Mouse (Mus musculus) midbrain, postnatal 0 days (tissue): ENCODE results near the gene Smarca2. TPM values are rescaled to one million over a fixed set of nuclear protein-coding genes. Genes with fewer than 3 reads are reported as not detected.
A peak's percentile ranks its signal among the peaks of the same experiment; 100 is the strongest.

ENCODE experiments used
- ATAC-seq: fragments of 200-750 bp; cut with Nextera tagmentation; 2 replicates; pipeline ENCODE4 v1.8.0; 2017; ENCODE audit warnings: moderate number of reproducible peaks, mild to moderate bottlenecking, moderate TSS enrichment, moderate library complexity; ENCODE audit not compliant: low FRiP score
- DNase-seq: peaks from one replicate; pipeline ENCODE4 v3.0.0-alpha.2; 2015; ENCODE audit warnings: low spot score
- H3K27ac ChIP-seq: fragments of 300-500 bp; sonication (generic); 2 replicates; pipeline ENCODE4 v1.5.1; 2014; ENCODE audit warnings: low read depth, mild to moderate bottlenecking, low read length, mixed read lengths
- H3K27me3 ChIP-seq: fragments of 300-500 bp; sonication (generic); 2 replicates; pipeline ENCODE4 v1.6.1; 2014; ENCODE audit warnings: low read length, control low read depth, mixed read lengths; ENCODE audit not compliant: insufficient read depth
- H3K36me3 ChIP-seq: fragments of 300-500 bp; sonication (generic); 2 replicates; pipeline ENCODE4 v1.6.1; 2014; ENCODE audit warnings: low read length, control low read depth, mixed read lengths; ENCODE audit not compliant: insufficient read depth
- H3K4me1 ChIP-seq: fragments of 300-500 bp; sonication (generic); 2 replicates; pipeline ENCODE4 v1.6.1; 2014; ENCODE audit warnings: mild to moderate bottlenecking, control low read depth, antibody characterized with exemption, low read length, mixed read lengths; ENCODE audit not compliant: insufficient read depth
- H3K4me2 ChIP-seq: fragments of 300-500 bp; sonication (generic); 2 replicates; pipeline ENCODE4 v1.6.1; 2014; ENCODE audit warnings: low read depth, mild to moderate bottlenecking, low read length, mixed read lengths; ENCODE audit not compliant: poor library complexity, severe bottlenecking
- H3K4me3 ChIP-seq: fragments of 300-500 bp; sonication (generic); 2 replicates; pipeline ENCODE4 v1.5.1; 2014; ENCODE audit warnings: low read depth, mild to moderate bottlenecking, low read length, moderate library complexity
- H3K9ac ChIP-seq: fragments of 300-500 bp; sonication (generic); replicated peaks from 2 replicates; pipeline ENCODE4 v1.6.1; 2014; ENCODE audit warnings: mild to moderate bottlenecking, low read length, moderate library complexity, mixed read lengths; ENCODE audit not compliant: poor library complexity, severe bottlenecking
- H3K9me3 ChIP-seq: fragments of 300-500 bp; sonication (generic); 2 replicates; pipeline ENCODE4 v1.6.1; 2016; ENCODE audit warnings: low read length, control low read depth
- CTCF ChIP-seq: IDR thresholded peaks from 2 replicates; pipeline ENCODE4 v1.5.1; 2016; ENCODE audit warnings: antibody characterized with exemption, mild to moderate bottlenecking
- WGBS: fragments of 180-500 bp; shearing (Covaris S2); extraction: QIAGEN DNeasy Blood & Tissue Kit; methylation state at CpG from one replicate; pipeline ENCODE4 v1.1.7; 2014; 5-methylcytosine and 5-hydroxymethylcytosine counted together
- polyA plus RNA-seq: library from polyadenylated mRNA; unstranded; fragments of >200 nt; fragmentation: Nextera tagmentation; extraction: Ambion mirVana; gene quantifications from 2 replicates; pipeline ENCODE4 v1.2.1, GENCODE M21; 2015
- total RNA-seq: library from RNA; depleted of rRNA; stranded (reverse); fragments of >200 nt; gene quantifications from 2 replicates; pipeline ENCODE4 v1.2.3, GENCODE M21; 2014

The Smarca2 gene
- total and polyA plus RNA-seq, 2 experiments from 2014 or later: 138 to 146 TPM

DNA sequence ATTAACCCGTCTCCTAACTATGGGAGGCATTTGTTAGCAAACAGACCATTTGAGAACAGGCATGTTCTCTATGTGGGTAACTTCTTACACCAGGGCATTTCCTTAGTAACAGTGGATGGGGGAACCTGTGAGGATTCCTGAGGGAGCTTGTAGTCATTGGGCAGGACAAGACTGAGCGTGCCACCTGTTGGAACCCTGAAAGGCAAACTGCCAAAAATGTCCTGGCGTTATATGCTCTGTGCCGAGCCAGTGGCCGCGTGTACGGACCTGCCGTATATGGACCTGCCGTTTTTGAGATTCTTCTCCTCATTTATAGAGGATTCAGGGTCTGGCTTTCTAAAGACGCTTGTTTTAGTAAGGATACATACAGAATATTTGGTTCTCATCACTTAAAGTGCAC, 141.4 kb downstream of the Smarca2 start:
- WGBS: 86% methylated on average over 10 of the region's 10 CpGs
- no peak for TF ChIP-seq CTCF
- Histone ChIP-seq H3K27me3 (no peaks in the 10 kb centered on the region), H3K9ac (no peak overlapping the region), H3K27ac (peak overlapping the region; percentile 97), H3K4me2 (no peak overlapping the region), H3K9me3 (no peaks in the 10 kb centered on the region), H3K4me1 (peaks cover 5% of the 10 kb centered on the region; the same call in 1 of the 2 replicates), H3K4me3 (no peak overlapping the region), H3K36me3 (no peaks in the 10 kb centered on the region)
- DNase-seq (no peak), ATAC-seq (no peak)

DNA sequence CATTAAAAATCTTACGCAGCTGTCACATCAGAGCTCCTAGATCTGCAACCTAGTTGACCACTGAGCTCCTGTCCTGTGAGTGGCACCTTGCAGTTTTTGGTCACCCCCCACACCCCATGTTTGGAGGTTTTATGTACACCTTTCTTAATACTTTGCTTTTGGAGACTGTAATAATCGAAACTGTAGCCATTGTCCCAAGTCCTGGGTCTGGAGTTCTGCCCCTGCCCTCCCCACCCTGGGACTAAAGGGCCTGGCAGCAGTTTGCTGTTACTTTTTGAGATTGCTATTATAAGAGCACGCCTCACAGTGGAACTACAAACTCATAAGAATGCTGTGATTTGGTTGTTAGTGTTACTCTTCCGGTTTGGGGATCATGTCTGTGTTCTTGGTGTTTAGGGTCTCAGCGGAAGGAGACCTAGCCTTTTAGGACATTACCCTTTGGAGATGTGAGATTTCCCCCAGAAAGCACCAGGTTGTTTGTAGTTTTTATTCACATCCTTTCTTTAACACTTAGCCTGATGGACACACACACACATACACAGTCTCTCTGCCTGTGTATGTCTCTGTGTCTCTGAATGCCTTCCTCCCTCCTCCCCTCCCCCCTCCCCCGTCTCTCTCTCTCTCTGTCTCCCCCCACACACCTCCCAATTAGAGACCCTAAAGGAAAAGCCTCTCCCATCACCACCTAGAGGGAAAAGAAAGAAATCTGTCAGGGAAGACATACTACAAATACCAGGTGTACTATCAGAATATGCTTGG, 142.0 kb downstream of the Smarca2 start:
- H3K4me2 ChIP-seq: peak overlapping the region; percentile 66
- H3K9ac ChIP-seq: peak overlapping the region; percentile 70
- H3K36me3 ChIP-seq: no peaks in the 10 kb centered on the region
- no peaks in the 10 kb centered on the region for H3K27me3 ChIP-seq
- peaks cover 6% of the 10 kb centered on the region; the same call in 1 of the 2 replicates for H3K4me1 ChIP-seq
- WGBS: 37% methylated on average over 6 of the region's 6 CpGs
- H3K9me3 ChIP-seq: no peaks in the 10 kb centered on the region
- peak overlapping the region; percentile 97 for H3K27ac ChIP-seq
- 0 out of 2 replicates have a peak, but pooled peaks have one; percentile 5 for ATAC-seq
- peak overlapping the region; percentile 45 for H3K4me3 ChIP-seq
- no peak for TF ChIP-seq CTCF
- DNase-seq: no peak

DNA sequence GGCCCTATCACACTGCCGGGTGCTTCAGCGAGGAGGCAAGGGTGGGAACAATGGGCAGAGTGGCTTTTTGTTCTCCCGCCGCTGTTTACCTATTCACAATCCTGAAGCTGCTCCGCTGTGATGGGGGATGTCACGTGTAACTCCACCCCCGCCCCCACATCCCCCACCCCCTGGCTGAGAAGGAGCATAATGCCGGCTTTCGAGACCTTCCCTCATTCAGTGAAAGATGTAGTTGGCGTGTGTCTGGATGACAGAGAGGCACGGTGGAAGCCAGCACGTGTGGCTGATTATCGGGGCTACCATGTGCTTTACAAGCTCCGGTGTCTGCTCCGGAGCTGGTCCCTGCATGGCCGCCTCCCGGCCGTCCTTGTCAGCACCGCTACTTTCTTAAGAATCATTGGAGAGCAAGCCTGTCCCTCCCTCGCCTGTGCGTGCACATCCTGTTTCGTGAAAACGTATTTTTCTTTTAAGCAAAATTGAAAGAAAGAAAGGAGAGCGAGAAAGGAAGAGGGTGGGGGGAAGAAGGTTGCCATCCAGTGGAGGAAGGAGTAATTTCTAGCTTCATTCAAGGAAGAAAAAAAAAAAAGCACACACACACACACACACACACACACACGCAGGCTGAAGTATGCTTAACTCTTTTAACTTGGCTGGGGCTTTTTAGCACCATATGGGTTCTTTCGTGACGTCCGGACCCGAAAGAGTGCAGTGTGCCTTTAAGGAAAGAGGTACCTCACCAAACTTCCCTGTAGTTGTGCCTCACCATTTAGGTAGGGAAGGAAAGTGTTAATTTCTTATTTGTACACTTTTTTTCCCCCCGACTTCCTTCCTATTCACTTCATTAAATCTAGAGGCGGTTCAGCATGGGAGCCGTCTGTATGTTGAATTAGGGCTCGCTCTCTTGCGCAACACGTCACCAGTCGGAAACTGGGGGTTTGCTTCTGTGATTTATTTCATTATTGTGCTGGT, 143.0 kb downstream of the Smarca2 start:
- WGBS: under 1% methylated on average over 35 of the region's 36 CpGs
- H3K27me3 ChIP-seq: no peaks in the 10 kb centered on the region
- peak overlapping the region; percentile 45 for H3K4me3 ChIP-seq
- ATAC-seq: peak; percentile 88
- peaks cover 13% of the 10 kb centered on the region; the same call in 1 of the 2 replicates for H3K4me1 ChIP-seq
- H3K27ac ChIP-seq: peak overlapping the region; percentile 97
- H3K9ac ChIP-seq: peak overlapping the region; percentile 70
- H3K9me3 ChIP-seq: no peaks in the 10 kb centered on the region
- TF ChIP-seq CTCF: peak; percentile 77
- no peaks in the 10 kb centered on the region for H3K36me3 ChIP-seq
- H3K4me2 ChIP-seq: peak overlapping the region; percentile 66
- peak; percentile 93 for DNase-seq

DNA sequence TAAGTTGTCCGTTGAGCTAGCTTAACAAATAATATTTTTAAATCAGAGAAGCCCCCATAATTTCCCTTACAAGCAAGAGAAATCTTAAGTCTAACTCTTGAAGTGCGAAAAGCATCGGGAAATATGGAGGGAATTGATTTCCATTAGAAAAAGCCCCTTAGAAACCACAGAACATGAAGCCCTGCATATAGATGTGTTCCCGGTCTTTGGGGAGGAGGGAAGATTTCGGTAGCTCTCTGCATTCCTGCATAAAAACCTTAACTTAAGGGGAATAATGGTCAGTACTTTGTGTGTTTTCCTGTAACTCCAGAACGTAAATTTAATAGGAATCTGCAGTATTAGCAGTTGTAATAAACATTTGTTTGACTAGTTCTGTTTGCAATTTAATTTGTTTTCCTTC, 143.8 kb downstream of the Smarca2 start:
- WGBS: under 1% methylated on average over 6 of the region's 6 CpGs
- H3K4me2 ChIP-seq: peak overlapping the region; percentile 66
- no peaks in the 10 kb centered on the region for H3K9me3 ChIP-seq
- H3K4me3 ChIP-seq: peak overlapping the region; percentile 45
- peak; percentile 46 for DNase-seq
- H3K36me3 ChIP-seq: no peaks in the 10 kb centered on the region
- no peak for TF ChIP-seq CTCF
- peak overlapping the region; percentile 97 for H3K27ac ChIP-seq
- H3K4me1 ChIP-seq: peaks cover 13% of the 10 kb centered on the region; the same call in 1 of the 2 replicates
- H3K9ac ChIP-seq: peak overlapping the region; percentile 70
- no peak for ATAC-seq
- no peaks in the 10 kb centered on the region for H3K27me3 ChIP-seq

DNA sequence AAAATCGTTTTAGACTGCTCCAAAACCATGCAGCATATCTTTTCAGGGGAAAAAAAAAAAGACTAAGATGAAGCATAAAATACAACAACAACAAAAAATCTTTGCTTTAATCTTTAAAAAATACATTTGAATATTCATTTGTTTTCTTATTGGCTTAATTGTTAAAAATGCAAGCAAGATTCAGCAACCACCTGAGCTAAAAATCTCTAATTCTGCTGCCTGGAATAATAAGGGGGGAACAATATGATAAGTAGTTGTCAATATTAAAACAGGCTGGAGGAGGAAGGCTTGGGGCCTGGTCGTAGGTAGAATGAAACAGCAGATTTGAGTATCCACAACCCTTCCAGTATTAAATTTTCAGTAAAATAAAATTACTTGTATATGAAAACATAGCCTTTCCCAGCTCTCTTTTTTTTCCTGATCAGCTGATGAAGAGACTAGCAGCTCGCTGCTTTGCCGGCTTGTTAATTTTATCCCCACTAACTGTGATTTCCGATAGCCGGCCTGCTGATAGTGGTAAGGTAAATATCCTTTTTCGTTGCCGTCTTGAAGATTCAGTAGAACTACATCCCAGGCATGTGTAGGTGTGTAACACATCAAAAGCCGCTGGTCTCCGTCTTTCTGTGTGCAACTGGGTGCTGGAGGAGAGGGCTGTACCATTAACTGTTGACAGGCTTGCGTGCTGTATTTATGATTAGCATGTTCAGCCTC, 144.7 kb downstream of the Smarca2 start:
- Histone ChIP-seq H3K27ac (peak overlapping the region; percentile 97), H3K27me3 (no peaks in the 10 kb centered on the region), H3K9ac (peak overlapping the region; percentile 70), H3K4me3 (peak overlapping the region; percentile 45), H3K4me1 (peaks cover 13% of the 10 kb centered on the region; the same call in 1 of the 2 replicates), H3K9me3 (no peaks in the 10 kb centered on the region), H3K36me3 (no peaks in the 10 kb centered on the region), H3K4me2 (peak overlapping the region; percentile 66)
- DNase-seq (peak; percentile 52), ATAC-seq (no peak)
- 8% methylated on average over 11 of the region's 11 CpGs for WGBS
- TF ChIP-seq CTCF: no peak
